Mouse (Mus musculus): ENCODE data around the gene Fbxo10. TPM values are rescaled to one million over a fixed set of nuclear protein-coding genes. Genes with fewer than 3 reads are reported as not detected.
"Not testable (repeated sequence)": the region's sequence is repeated elsewhere in the genome, so short reads cannot be mapped to it uniquely, and the experiment has no call there.

Fbxo10 gene
- polyA plus RNA-seq (2017; shearing (Covaris generic)), result 1 to 10 TPM in 1 of 2 experiments, under 1 TPM in 1; 0.43 to 1.3 TPM

DNA sequence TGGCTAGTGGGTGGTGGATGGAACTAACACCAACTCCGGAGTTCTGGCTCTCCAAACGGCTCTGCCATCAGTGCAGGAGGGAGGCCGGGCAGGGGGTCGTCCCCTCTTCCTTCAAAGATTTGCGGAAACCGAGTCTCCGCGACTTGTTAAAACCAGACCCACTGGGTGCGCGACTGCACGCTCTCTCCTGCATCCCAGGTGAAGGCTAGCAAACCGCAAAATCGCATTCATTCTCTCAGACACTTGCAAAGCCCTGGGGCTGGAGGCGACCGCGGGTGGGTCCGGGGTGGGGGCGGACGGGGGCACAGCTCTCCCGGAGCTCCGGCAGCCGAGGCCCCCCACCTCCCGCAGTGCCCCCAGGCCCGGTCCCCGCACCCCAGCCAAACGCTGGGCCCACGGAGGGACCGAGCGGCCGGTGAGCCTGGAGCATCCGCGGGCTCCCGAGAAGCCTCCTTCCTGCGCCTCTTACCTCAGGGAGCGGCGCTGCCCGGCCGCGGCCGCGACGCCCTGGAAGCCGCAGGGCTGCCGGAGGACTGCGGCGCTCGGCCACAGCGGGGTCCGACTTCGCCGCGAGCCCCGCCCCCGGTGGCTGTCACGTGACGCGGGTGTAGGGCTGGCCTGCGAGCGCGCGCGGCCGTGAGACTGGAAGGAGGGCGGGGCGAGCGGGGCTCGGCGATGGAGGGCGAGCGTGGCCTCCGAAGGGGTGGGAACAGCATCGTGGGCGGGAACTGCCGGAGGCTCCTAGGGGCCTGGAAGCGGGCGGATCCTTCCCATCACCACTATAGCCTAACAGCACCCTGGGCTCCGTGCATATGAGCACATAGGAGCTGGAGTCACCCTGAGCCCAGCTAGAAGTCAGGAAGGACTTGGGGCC is at the start of gene Fbxo10:
Fbxo10 (minus strand) TSS at position 584 of the 874 bp plus-strand sequence.
- ATAC-seq, result peak; percentile 93

DNA sequence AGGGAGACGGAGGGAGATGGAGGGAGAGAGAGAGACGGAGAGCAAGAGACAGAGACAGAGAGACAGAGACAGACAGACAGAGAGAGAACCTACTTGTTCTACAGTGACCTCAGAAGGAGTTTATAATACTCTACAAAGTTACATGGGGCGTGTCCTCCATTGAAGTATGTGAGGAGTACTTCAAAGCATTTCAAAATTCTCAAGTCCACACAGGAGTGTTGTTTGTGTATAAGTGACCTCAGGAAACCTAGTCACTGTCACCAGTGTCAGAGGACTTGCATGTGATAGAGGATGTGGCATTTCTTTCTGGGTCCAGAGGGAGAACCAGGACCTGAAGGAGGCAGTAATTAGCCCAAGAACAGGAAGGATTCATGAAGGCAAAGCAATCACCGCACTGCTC is 46.6 kb upstream of the Fbxo10 start:
- ATAC-seq, result no peak

DNA sequence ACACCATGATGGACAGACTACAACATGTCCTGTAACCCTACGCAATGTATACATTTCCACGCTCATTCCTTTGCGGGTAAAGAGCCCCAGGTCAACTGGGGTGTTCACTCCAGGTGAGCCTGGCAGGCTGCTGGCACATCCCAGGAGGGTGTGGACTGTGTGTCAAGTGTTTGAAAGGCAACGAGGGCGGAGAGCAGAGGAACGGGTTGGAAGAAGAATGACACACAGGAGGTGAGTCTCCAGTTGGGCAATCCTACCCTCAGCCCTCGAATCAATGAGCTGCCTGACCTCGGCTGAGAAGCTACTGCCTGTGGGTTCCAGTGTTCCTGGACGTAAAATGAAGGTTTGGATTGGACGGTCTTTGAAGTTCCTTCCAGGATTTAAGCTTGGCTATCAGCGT is 36.9 kb upstream of the Fbxo10 start:
- no peak for ATAC-seq

DNA sequence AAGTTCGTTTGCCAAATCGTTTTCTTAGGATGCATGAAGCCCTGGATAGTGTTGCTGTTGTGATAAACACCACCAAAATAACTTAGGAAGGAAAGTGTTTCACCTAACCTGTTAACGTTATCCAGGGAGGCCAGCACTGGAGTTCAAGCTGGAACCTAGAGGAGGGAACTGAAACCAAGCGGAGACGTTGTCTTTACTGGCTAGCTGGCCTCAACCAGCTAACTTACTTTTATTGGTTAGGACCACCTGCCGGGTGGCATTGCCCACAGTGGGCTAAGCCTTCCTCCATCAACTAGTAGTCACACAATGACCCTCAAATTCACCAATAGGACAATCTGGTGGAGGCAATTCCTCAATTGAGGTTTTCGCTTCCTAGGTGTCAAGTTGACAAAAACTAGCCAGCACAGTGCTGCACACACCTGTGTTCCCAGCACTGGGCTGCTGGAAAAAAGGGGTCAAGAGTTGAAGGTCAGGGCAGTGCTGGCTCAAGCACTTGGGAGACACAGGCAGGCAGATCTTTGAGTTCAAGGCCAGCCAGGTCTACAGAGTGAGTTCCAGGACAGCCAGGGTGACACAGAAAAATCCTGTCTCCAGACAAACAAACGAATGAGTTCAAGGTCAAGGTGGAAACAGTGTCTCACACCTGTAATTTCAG is 24.2 kb upstream of the Fbxo10 start:
- ATAC-seq, result no peak

DNA sequence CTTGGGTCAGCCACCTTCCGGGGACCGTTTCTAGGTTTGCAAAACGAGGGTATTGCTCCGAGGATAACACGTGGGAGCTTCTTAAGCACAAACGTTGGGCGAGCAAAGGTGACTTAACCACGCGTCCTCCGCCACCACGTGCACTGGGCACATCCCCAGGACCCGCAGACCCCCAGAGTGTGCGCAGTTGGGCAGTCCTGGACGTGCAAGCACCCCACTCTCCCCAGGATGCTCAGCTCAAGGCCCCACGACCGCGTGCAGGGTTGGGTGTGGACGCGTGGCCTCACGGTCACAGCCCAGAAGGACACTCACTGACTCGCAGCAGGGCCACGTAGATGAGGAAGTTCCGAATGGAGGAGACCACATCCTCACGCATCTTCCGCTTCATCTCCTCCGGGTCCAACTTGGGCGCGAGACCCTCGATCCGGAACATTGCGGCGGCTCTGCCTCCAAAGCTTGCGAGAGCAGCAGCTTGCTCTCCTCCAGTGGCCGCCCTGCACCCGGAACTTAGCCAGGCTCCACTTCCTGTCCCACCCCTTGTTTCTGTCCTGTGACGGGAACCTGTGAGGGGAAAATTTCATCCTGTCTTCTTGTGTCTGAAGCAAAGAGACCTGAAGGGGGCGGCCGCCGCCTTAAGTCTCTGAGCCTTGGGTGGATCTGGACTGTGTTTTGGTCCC is 23.3 kb upstream of the Fbxo10 start, which contains the start of gene Tomm5:
Tomm5 (minus strand) TSS at position 514 of the 677 bp plus-strand sequence.
- ATAC-seq, result peak; percentile 100

DNA sequence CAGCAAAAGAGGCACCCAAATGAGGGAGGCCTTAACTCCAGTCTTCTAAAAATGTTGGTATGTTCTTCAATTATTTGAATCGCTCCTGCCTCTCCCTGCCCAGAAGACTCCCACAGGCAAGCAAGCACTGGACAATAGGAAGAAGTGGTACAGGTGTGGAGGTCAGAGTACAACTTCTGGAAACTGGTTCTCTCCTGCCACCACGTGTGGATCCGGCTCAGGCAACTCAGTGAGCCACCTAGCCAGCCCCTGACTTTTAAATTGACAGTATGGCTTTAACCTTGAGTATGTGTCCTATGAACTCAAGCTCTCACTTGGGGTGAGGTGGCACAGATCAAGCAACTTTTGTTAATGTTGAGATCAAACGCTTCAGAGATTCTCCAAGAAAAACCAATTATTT is 22.7 kb upstream of the Fbxo10 start:
- no peak for ATAC-seq

DNA sequence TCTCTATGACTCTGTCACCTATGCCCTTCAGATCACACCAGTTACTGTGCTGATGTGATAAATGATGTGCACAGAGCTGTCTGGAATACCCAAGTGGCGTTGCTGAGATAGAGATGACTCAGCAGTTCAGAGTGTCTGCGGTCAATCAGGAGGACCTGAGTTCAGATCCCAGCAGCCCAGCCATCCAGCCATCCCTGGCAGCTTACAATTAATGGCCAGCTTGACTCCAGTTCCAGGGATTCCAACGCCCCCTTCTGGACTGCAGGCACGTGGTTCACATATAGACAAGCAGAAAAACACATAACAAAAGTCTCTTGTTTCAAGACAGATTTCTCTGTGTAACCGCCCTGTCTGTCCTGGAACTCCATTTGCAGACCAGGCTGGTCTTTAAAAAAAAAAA is 22.0 kb upstream of the Fbxo10 start:
- no peak for ATAC-seq

DNA sequence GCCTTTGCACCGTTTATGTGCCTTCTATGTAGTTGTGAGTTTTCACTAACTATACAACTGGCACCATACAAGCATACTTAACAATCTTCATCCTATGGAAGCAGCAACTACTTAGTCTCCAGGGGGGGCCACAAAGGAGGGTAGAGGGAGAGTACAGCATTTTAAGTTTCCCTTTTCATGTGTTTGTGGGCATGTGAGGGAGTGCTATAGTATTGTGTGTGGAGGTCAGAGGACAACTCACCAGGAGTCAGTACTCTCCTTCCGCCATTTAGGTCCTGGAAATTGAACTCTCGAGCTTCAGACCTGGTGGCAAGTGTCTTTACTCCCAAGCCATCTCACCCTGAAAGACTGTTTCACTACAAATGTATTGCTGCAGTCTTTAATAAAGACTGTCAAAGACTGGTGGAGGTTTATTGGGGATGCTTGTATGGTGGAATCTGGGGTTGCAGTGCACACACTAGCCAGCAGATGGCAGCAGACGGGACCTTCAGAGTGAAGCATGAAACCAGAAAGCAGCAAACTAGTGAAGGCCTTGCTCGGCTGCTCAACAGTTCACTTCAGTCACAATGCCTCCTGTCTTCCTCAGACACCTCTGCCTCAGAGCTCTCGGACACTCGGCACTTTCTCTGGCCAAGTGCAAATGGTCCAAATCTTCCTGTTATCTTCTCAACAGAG is 12.9 kb upstream of the Fbxo10 start:
- ATAC-seq, result peak; percentile 93

DNA sequence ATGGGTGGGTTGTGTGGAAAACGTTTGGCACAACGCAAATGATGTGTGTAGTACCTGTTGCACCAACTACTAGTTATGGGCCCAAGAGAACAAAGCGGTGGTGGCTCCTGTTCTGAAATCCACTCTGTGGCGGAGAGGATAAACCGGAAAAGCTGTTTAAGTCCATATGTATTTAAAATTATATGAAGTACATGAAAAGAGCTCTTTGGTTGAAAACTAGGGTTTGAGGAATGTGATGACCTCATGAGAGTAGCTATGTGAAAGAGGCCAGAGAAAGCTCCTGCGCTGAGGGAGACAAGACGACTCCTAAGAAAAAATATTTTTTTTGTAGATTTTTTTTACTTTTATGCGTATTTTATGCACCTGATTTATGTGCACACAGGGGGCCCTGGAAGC is 489 bp upstream of the Fbxo10 start:
- ATAC-seq, result no peak

DNA sequence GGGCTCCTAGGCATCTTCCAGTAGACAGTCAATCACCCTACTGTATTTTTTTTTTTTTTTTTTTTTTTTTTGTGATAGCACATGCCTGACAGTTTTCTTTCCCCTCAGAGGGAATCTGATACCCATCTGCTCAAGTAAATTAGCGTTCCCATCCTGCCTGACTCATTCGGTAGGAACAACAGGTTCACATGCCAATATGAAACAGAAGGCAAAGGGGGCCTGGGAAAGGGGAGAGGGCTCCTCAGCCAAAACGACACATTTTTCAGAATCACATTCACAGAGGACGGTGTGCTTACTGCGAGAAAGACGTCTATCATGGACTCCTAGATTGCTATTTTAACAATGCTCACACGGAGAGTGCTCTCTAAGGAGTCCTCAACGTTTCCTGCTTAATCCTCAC is 917 bp downstream of the Fbxo10 start:
- ATAC-seq, result no peak

DNA sequence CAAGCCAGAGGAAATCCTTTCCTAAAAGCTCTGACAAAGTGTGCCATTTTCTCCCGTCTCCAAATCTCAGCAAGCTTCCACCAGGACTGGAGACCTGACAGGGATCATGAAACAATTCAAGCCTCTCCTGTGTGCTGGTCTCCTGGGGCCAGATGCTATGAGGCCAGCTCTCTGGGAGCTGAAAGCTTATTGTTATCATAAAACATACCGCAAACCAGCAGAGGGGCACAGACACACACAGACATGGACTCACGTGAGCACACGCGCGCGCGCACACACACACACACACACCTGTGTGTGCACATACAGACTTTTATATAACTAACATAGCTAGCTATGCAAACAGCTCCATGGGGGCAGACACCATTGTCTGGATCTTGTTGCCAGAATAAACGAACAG is 1.5 kb downstream of the Fbxo10 start:
- ATAC-seq, result no peak

DNA sequence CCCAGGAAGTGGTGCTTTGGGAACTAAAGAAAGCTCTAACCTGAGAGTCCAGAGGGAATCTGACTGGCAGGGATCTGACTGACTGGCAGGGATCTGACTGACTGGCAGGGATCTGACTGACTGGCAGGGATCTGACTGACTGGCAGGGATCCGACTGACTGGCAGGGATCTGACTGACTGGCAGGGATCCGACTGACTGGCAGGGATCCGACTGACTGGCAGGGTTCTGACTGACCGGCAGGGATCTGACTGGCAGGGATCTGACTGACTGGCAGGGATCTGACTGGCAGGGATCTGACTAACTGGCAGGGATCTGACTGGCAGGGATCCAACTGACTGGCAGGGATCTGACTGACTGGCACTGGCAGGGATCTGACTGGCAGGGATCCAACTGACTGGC is 3.4 kb downstream of the Fbxo10 start:
- ATAC-seq, result not testable (repeated sequence)

DNA sequence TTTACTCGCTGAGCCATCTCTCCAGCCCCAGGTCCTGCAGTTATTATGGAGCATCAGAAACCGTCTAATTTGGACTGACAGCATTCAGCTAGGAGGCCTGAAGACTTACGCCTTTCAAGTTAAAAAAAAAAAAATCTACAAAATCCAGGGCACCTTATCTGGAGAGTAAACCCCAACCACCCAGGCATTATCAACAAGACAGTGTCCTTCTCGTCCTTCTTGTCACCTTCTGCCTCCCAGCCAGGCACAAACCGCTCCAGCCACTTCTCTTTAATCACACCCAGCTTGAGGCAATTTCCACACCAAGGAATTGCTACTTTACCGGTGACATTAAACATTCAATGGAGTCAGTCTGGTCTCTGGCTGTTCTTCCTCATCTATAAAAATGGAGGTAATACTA is 10.9 kb downstream of the Fbxo10 start:
- no peak for ATAC-seq

DNA sequence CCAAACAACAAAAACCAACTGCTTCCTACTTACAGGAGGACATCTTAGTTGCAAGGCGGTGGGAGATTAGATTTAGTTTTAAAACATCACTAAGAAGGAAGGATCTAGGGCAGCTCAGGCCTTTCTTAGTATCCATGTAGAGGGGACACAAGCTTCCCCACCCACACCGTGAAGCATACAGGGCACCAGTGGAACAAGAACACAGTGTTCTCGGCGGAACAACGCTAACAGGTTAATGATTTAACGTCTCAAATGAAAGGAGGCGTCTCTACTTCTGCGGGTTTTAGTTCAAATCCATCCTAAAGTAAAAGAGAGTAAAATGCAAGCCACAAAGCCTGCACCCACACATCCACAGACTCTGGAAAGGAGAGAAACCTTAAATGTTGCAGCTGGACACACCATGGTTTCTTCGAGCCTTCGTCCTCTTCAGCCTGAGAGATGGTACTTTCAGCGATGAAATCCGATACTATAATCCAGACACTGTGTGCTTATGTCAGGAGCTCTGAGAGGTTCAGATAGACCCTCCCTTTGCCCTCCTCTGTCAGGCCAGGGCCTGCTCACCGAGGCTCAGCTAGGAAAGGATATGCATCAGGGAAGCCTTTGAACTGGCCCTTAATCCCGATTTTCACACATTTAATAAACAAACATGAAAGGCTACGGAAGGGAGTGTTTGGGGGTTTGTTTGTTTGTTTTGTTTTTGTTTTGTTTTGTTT is 12.0 kb downstream of the Fbxo10 start:
- ATAC-seq, result no peak

DNA sequence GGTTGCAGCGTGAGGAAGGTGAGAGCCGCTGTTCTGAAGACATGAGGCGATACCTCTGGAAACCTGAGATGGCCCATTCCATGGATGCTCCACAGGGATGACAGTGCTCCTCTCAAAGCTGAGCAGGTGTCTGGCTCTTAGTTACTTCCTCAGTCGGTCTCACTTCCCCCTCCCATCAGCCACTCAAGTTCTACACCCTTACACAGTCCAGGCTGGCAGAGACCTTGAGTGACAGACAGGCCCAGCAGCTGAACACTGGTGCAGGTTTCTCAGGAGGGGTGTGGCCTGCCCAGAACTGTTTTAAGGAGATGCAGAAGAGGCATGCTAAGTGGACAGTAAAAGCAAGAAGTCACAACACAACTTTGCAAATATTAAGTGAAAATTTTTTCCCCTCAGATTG is 16.7 kb downstream of the Fbxo10 start:
- no peak for ATAC-seq

DNA sequence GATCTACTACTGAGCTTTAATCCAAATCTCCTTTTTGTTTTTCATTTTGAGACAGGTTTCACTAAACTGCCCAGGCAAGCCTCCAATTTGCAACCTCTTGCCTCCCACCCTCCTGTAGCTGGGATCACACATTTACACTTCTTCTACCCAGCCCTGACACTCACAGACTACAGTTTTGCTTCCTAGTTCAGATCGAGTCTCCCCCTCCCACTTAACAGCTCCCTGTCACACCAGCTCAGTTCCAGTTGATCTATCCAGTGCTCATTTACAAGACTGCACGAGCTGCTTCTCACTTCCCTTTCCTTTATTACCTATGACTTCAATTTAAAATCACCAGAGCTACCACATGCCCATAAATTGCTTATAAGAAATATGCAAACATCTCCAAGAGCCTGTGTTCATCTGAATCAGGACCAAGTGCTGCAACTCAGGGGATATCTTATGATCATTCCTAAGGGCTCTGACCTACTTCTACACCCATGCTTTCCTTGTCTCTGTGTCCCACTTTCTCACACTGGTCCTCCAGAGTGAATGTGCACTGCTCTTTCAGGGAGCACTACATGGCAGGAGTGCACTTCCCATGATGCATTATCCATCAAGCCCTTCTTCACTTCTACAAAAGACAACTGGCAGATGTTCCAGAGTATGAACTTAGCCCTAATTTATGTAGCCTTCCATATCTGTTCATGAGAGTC is 18.2 kb downstream of the Fbxo10 start:
- no peak for ATAC-seq

DNA sequence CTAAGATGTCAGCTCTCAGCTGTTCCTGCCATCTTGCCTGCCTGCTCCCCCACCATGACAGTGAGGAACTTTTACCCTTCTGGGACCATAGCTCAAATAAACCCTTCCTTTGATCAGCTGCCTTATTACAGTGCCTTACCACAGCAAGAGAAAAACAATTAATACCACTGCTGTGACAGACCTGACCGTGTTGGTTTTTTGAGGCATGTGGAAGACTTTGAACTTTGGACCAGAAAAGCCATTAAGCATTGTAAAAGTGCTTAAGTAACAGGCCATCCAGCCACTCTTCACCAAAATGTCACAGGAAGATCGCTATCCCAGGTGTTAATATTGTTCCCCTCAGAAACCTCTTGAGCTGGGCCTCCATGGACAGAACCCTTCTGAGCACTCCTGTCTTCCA is 19.8 kb downstream of the Fbxo10 start:
- no peak for ATAC-seq

DNA sequence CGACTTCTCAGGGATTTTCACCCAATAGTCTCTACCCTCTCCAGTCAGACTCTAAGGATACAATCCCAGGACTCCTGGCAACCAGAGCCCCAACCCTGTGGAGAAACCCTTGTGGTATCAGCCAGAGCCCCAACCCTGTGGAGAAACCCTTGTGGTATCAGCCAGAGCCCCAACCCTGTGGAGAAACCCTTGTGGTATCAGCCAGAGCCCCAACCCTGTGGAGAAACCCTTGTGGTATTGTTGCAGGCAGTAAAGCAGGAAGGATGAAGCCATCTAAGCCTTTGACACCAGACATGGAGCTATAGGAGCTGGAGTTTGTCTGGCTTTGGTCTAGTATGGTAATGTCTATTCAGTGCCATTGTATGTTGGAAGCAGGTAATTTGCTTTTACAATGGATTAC is 20.6 kb downstream of the Fbxo10 start:
- ATAC-seq, result not testable (repeated sequence)

DNA sequence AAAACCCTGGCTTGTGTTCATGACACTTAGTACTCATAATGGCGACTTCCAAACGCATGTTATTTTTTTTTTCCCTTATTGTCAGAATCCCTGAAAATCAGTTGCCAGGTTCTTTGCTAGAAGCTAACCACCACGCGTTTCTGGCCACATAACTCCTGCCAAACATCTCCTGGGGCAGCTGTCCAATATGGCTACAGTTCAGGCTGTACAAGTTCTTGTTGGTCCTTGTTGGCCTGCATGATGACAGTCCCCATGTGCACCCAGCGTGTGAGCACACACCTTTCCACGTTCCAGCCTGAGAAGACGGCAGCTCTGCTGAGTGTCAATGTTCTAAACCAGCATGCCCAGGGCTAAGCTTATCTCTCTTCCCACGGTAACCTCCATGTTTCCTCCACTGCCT is 29.0 kb downstream of the Fbxo10 start:
- no peak for ATAC-seq

DNA sequence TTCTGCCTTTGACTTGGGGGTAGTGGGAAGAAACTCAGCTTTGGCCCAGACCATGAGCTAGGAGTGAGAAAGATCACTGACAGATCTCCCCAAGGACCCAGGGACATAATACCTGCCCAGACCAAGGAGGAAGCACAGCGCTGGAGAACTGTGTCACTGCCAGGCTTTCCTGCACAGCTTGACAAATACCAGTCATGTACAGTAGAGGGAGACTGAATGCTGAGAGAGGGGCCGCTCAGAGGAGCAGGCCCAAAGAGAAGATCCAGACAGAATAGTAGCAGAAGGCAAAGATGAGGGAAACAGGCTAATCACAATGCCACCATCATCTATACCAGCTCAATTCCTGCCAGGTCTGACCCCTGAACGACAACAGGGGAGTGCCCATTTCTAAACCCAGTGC is 29.5 kb downstream of the Fbxo10 start:
- no peak for ATAC-seq

DNA sequence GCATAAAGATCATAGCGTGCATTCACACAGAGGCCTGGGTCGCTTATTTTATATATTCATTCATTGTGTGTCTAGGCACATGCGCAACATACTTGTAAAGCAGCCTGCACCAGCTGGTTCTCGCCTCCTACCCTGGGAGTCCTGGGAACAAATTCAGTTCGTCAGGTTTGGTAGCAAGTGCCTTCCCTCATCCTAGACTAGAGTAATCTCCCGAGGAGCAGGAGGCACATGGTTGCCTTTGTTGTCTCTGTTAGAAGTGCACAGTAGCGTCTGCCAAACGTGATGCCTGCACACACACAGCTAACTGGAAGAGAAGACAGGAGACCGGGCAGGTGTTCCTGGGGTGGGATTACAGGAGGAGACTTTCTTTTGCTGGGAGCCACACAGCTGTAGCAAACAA is 36.4 kb downstream of the Fbxo10 start:
- no peak for ATAC-seq
